Mouse (Mus musculus): Measurements from ENCODE around the gene Lyg2.

GRCm38 (mm10) chr1:37900288-37900687 lies 16.0 kb downstream of the Lyg2 start:
- TF ChIP-seq CTCF (conservative IDR thresholded peaks at IDR 0.05; ENCODE audit: insufficient read depth, insufficient read length, low read depth, low read length) (no peak), POLR2A (IDR thresholded peaks at IDR 0.05; ENCODE audit: low read depth, low read length) (no peak)

Data from kidney, adult 2 months (tissue).